Mouse (Mus musculus) CH12.LX (cell line): ENCODE results near the gene Gas7.

ENCODE experiments used
- BHLHE40 ChIP-seq: IDR thresholded peaks from 2 replicates; pipeline ENCODE4 v1.6.1; 2011; ENCODE audit warnings: mild to moderate bottlenecking, low read depth, low read length, improper control_type of control experiment
- CTCF ChIP-seq, 2 experiments: IDR thresholded peaks in 1 of 2; conservative IDR thresholded peaks in 1 of 2; 2 replicates each; pipeline ENCODE4 v1.5.1; 2011 to 2012; ENCODE audit warnings: low read depth in 2 of 2, low read length in 2 of 2, improper control_type of control experiment in 1 of 2, inconsistent platforms in 1 of 2, mild to moderate bottlenecking in 1 of 2, moderate library complexity in 1 of 2
- E2F4 ChIP-seq: IDR thresholded peaks from 2 replicates; pipeline ENCODE4 v1.6.1; 2011; ENCODE audit warnings: low read depth, low read length, improper control_type of control experiment; ENCODE audit not compliant: insufficient replicate concordance
- EP300 ChIP-seq: IDR thresholded peaks from 2 replicates; pipeline ENCODE4 v1.6.1; 2011; ENCODE audit warnings: low read length, improper control_type of control experiment
- ETS1 ChIP-seq: conservative IDR thresholded peaks from 2 replicates; pipeline ENCODE4 v1.6.1; 2012; ENCODE audit warnings: low read depth, mild to moderate bottlenecking, inconsistent platforms, low read length, improper control_type of control experiment, moderate library complexity
- MAFK ChIP-seq: IDR thresholded peaks from 2 replicates; pipeline ENCODE4 v1.6.1; 2011; ENCODE audit warnings: low read length, improper control_type of control experiment; ENCODE audit not compliant: insufficient replicate concordance
- MYC ChIP-seq: IDR thresholded peaks from 2 replicates; pipeline ENCODE4 v1.6.1; 2011; ENCODE audit warnings: low read depth, mild to moderate bottlenecking, improper control_type of control experiment, low read length
- POLR2A ChIP-seq: IDR thresholded peaks from 2 replicates; pipeline ENCODE4 v1.6.1; 2011; ENCODE audit warnings: low read depth, mild to moderate bottlenecking, improper control_type of control experiment, low read length
- USF1 ChIP-seq: IDR thresholded peaks from 2 replicates; pipeline ENCODE4 v1.6.1; 2014; ENCODE audit warnings: low read depth, mild to moderate bottlenecking, inconsistent platforms, low read length, improper control_type of control experiment
- ZC3H11A ChIP-seq: IDR thresholded peaks from 2 replicates; pipeline ENCODE4 v1.6.1; 2012; ENCODE audit warnings: low read depth, mild to moderate bottlenecking, inconsistent platforms, low read length, improper control_type of control experiment

- no peak for TF ChIP-seq POLR2A
- TF ChIP-seq MAFK = no peak
- TF ChIP-seq CTCF (conservative IDR thresholded peaks at IDR 0.05 in 1 of 2, IDR thresholded peaks at IDR 0.05 in 1 of 2; ENCODE audit: low read depth in 2 of 2, low read length in 2 of 2) = peak; percentile 74 to 80
- TF ChIP-seq MYC = peak; percentile 81; the same call in 1 of the 2 replicates
- TF ChIP-seq E2F4 = no peak
- peak; percentile 59; the same call in 1 of the 2 replicates for TF ChIP-seq BHLHE40
- no peak for TF ChIP-seq EP300
- TF ChIP-seq ZC3H11A = peak; percentile 7; the same call in 1 of the 2 replicates
- no peak for TF ChIP-seq USF1
- TF ChIP-seq ETS1 = no peak
These were observed 197.1 kb downstream of the Gas7 start for GRCm38 (mm10) chr11:67652194-67652892.
